12 mouse cellular contexts compared by ENCODE assay signal in genomic region chr2:12146612-12147011, GRCm38 (mm10).
"Had no signal": no experiment of that assay in that cellular context is flagged by ENCODE, and none has a peak within 500 bp of the region (broad histone marks: within the 10 kb centered on the region; RNA-seq: fewer than 3 reads in every experiment).

No protein-coding gene starts in this region.

- H3K36me3 ChIP-seq: liver, embryonic 12.5 days; midbrain, embryonic 12.5 days; neural tube, embryonic 13.5 days; stomach, embryonic 15.5 days had no signal

- H3K27me3 ChIP-seq: liver, embryonic 12.5 days; lung, embryonic 15.5 days; midbrain, embryonic 12.5 days; neural tube, embryonic 13.5 days; stomach, embryonic 15.5 days had no signal

- ATAC-seq: liver, embryonic 12.5 days; midbrain, embryonic 16.5 days had no signal

- H3K9me3 ChIP-seq: liver, embryonic 12.5 days; lung, embryonic 15.5 days; midbrain, embryonic 12.5 days; neural tube, embryonic 13.5 days; stomach, embryonic 15.5 days had no signal

- H3K4me2 ChIP-seq: liver, embryonic 12.5 days; lung, embryonic 15.5 days; midbrain, embryonic 12.5 days; neural tube, embryonic 13.5 days; stomach, embryonic 15.5 days had no signal

- H3K4me1 ChIP-seq: liver, embryonic 12.5 days; lung, embryonic 15.5 days; midbrain, embryonic 12.5 days; neural tube, embryonic 13.5 days; stomach, embryonic 15.5 days had no signal

- DNase-seq: kidney, adult 8-10 months; kidney, postnatal 36 days; right cerebral cortex, postnatal 14 days; thymus, adult 2 months; thymus, postnatal 25 days had no signal

- H3K9ac ChIP-seq: liver, embryonic 12.5 days; lung, embryonic 15.5 days; midbrain, embryonic 12.5 days; neural tube, embryonic 13.5 days; stomach, embryonic 15.5 days had no signal

- H3K27ac ChIP-seq: layer of hippocampus, adult 2 months; liver, embryonic 12.5 days; lung, embryonic 15.5 days; midbrain, embryonic 12.5 days; neural tube, embryonic 13.5 days; stomach, embryonic 15.5 days had no signal

- H3K4me3 ChIP-seq: layer of hippocampus, adult 2 months; liver, embryonic 12.5 days; lung, embryonic 15.5 days; midbrain, embryonic 12.5 days; neural tube, embryonic 13.5 days; stomach, embryonic 15.5 days had no signal
